Mouse (Mus musculus): ENCODE data around the gene Acot11. TPM values are rescaled to one million over a fixed set of nuclear protein-coding genes. Genes with fewer than 3 reads are reported as not detected.
A peak's percentile ranks its signal among the peaks of the same experiment; 100 is the strongest.
"Not testable (repeated sequence)": the region's sequence is repeated elsewhere in the genome, so short reads cannot be mapped to it uniquely, and the experiment has no call there.

Gene Acot11
- polyA plus RNA-seq, 1 experiment from 2014 or later = 1.4 TPM

DNA sequence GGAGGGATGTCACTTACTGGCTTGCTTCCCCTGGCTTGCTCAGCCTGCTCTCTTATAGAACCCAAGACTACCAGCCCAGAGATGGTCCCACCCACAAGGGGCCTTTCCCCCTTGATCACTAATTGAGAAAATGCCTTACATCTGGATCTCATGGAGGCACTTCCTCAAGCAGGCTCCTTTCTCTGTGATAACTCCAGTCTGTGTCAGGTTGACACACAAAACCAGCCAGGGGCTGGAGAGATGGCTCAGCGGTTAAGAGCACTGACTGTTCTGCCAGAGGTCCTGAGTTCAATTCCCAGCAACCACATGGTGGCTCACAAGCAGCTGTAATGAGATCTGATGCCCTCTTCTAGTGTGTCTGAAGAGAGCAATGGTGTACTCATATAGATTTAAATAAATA, 67.9 kb downstream of the Acot11 start:
- ATAC-seq (ENCODE audit: low read depth); H3K4me3 ChIP-seq (ENCODE audit: low read depth, low read length); H3K27me3 ChIP-seq (ENCODE audit: control insufficient read depth, insufficient read depth, low read length); H3K4me2 ChIP-seq (ENCODE audit: low read depth, low read length); H3K36me3 ChIP-seq (ENCODE audit: control insufficient read depth, insufficient read depth, low read length); H3K9me3 ChIP-seq (ENCODE audit: control insufficient read depth, low read length); H3K9ac ChIP-seq (replicated peaks; ENCODE audit: low read depth, low read length); H3K4me1 ChIP-seq (ENCODE audit: control insufficient read depth, insufficient read depth, low read length); H3K27ac ChIP-seq (ENCODE audit: low read depth, low read length): not testable (repeated sequence)
- 88% methylated on average over 1 of the region's 1 CpGs for WGBS

DNA sequence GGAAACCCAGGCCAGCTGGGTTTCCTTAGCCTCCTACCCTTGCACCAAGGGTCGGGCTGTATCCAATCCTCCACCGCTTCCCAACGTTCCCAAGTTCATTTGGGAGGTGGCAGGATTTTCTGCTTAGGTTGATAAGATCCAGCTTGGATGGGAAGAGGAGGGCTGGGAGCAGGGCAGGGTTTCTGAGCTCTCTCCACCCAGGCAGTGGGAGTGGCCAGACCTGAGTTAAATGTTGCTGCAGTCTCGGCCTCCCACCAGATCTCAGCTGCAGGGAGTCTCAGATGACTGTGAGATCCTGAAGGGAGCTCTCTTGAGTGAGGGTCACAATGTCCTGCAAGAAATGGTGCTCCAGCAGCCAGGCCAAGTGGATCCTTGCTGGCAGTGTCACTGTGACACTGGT, 71.2 kb downstream of the Acot11 start, which contains the start of gene Fam151a:
Gene Fam151a, plus strand, starts transcription at position 254 of the 400 bp plus-strand sequence.
- 70% methylated on average over 4 of the region's 4 CpGs for WGBS

DNA sequence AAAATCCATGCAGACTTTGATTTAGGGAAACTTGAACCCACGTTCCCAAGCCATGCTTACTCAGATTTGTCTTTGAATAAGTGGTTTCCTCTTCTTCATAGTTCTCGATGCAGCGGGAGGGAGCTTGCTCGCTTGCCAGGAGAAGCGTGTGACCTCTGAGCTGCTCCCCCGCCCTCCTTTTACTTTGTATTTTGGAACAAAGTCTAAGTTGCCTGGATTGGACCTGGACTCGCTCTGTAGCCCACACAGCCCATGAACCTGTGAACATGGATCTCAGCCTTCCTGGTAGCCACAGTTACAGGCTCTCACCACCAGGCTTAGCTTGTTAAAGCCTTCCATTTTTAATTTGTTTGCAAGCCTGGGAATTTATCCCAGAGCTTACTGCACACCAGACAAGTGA, 74.0 kb downstream of the Acot11 start, which contains the start of gene Mroh7:
Gene Mroh7, minus strand, starts transcription at position 112 of the 400 bp plus-strand sequence.
- Histone ChIP-seq H3K27me3 (ENCODE audit: control insufficient read depth, insufficient read depth, low read length) (no peaks in the 10 kb centered on the region), H3K36me3 (ENCODE audit: control insufficient read depth, insufficient read depth, low read length) (no peaks in the 10 kb centered on the region), H3K4me1 (ENCODE audit: control insufficient read depth, insufficient read depth, low read length) (no peaks in the 10 kb centered on the region), H3K9ac (replicated peaks; ENCODE audit: low read depth, low read length) (no peak within 1 kb of the TSS), H3K4me3 (ENCODE audit: low read depth, low read length) (no peak within 1 kb of the TSS), H3K9me3 (ENCODE audit: control insufficient read depth, low read length) (no peaks in the 10 kb centered on the region), H3K4me2 (ENCODE audit: low read depth, low read length) (no peak within 1 kb of the TSS), H3K27ac (ENCODE audit: low read depth, low read length) (no peak within 1 kb of the TSS)
- no peak for ATAC-seq (ENCODE audit: low read depth)
- WGBS = 90% methylated on average over 7 of the region's 7 CpGs

More for the DNA sequence above, 71.2 kb downstream of the Acot11 start, which contains the start of gene Fam151a:
- ATAC-seq (ENCODE audit: low read depth) = no peak
- Histone ChIP-seq H3K27ac (ENCODE audit: low read depth, low read length) (no peak within 1 kb of the TSS), H3K36me3 (ENCODE audit: control insufficient read depth, insufficient read depth, low read length) (no peaks in the 10 kb centered on the region), H3K9ac (replicated peaks; ENCODE audit: low read depth, low read length) (no peak within 1 kb of the TSS), H3K4me1 (ENCODE audit: control insufficient read depth, insufficient read depth, low read length) (no peaks in the 10 kb centered on the region), H3K27me3 (ENCODE audit: control insufficient read depth, insufficient read depth, low read length) (no peaks in the 10 kb centered on the region), H3K4me2 (ENCODE audit: low read depth, low read length) (no peak within 1 kb of the TSS), H3K4me3 (ENCODE audit: low read depth, low read length) (no peak within 1 kb of the TSS), H3K9me3 (ENCODE audit: control insufficient read depth, low read length) (no peaks in the 10 kb centered on the region)

DNA sequence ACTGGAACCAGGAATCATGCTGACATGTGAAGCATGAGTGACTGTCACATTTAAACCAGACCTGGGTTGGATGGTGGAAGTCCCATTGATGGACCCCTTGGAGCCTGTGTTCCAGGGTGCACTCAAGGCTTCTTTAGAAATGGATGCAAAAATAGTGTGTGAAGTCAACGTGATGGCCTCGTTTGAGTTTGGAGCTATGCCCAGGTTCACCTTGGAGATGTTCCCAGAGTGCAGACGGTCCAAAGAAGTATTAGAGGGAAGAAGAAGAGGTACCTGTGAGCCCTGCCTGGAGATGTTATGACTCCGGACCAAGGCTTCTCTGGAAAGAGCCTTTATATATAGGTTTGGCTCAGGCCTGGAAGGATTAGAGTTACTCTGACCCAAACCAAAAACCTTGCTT, 84.2 kb downstream of the Acot11 start:
- 85% methylated on average over 4 of the region's 4 CpGs for WGBS
- no peak overlapping the region for H3K27ac ChIP-seq (ENCODE audit: low read depth, low read length)
- H3K9ac ChIP-seq (replicated peaks; ENCODE audit: low read depth, low read length) = no peak overlapping the region
- H3K27me3 ChIP-seq (ENCODE audit: control insufficient read depth, insufficient read depth, low read length) = no peaks in the 10 kb centered on the region
- no peak overlapping the region for H3K4me3 ChIP-seq (ENCODE audit: low read depth, low read length)
- H3K4me1 ChIP-seq (ENCODE audit: control insufficient read depth, insufficient read depth, low read length) = no peaks in the 10 kb centered on the region
- H3K4me2 ChIP-seq (ENCODE audit: low read depth, low read length) = no peak overlapping the region
- H3K9me3 ChIP-seq (ENCODE audit: control insufficient read depth, low read length) = no peaks in the 10 kb centered on the region
- H3K36me3 ChIP-seq (ENCODE audit: control insufficient read depth, insufficient read depth, low read length) = no peaks in the 10 kb centered on the region
- ATAC-seq (ENCODE audit: low read depth) = no peak

DNA sequence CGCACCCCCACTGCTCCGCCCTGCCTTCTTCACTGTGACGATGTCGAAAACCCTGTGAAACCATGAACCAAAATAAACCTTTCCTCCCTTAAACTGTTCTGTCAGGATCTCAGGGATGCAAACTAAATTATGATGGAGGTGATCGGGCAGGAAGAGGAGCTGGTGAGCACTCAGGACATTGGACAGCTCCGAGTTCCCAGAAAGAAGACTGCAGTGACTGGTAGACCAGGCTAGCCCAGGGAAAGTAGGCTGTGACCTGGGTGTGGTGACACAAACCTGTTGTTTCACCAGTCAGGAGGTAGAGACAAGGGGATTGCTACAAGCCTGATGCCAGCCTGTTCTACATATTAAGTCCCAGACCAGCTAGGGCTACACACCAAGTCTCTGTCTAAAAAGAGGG, 91.2 kb downstream of the Acot11 start:
- Histone ChIP-seq H3K4me1 (ENCODE audit: control insufficient read depth, insufficient read depth, low read length) (no peaks in the 10 kb centered on the region), H3K9me3 (ENCODE audit: control insufficient read depth, low read length) (no peaks in the 10 kb centered on the region), H3K36me3 (ENCODE audit: control insufficient read depth, insufficient read depth, low read length) (no peaks in the 10 kb centered on the region), H3K27ac (ENCODE audit: low read depth, low read length) (no peak overlapping the region), H3K9ac (replicated peaks; ENCODE audit: low read depth, low read length) (no peak overlapping the region), H3K27me3 (ENCODE audit: control insufficient read depth, insufficient read depth, low read length) (no peaks in the 10 kb centered on the region), H3K4me3 (ENCODE audit: low read depth, low read length) (no peak overlapping the region), H3K4me2 (ENCODE audit: low read depth, low read length) (no peak overlapping the region)
- ATAC-seq (ENCODE audit: low read depth) = no peak
- WGBS = 92% methylated on average over 6 of the region's 6 CpGs

DNA sequence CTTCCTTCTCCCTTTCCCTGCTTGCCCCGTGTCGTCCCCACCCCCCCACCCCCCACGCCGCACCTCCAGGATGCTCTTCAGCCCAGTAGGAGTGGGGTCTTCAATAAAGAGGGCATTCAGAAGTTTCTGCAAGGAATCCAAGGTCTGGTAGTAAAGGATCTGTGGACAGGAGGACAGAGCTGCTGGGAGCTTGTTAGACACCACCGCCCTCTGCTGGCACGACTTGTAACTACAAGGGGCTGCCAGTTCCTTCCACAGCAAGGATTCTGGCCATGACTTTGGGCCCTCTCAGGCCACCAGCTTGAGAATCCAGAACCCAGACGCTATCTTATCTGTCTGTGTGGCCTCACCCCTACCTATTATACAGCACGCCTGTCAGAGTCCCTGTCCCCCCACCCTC, 96.4 kb downstream of the Acot11 start:
- Histone ChIP-seq H3K4me1 (ENCODE audit: control insufficient read depth, insufficient read depth, low read length) (peaks cover 12% of the 10 kb centered on the region; the same call in 1 of the 2 replicates), H3K27ac (ENCODE audit: low read depth, low read length) (no peak overlapping the region), H3K4me3 (ENCODE audit: low read depth, low read length) (no peak overlapping the region), H3K9ac (replicated peaks; ENCODE audit: low read depth, low read length) (no peak overlapping the region), H3K4me2 (ENCODE audit: low read depth, low read length) (no peak overlapping the region), H3K9me3 (ENCODE audit: control insufficient read depth, low read length) (no peaks in the 10 kb centered on the region), H3K36me3 (ENCODE audit: control insufficient read depth, insufficient read depth, low read length) (no peaks in the 10 kb centered on the region), H3K27me3 (ENCODE audit: control insufficient read depth, insufficient read depth, low read length) (no peaks in the 10 kb centered on the region)
- ATAC-seq (ENCODE audit: low read depth) = peak; percentile 45; the same call in 1 of the 2 replicates
- WGBS = 2% methylated on average over 8 of the region's 8 CpGs

DNA sequence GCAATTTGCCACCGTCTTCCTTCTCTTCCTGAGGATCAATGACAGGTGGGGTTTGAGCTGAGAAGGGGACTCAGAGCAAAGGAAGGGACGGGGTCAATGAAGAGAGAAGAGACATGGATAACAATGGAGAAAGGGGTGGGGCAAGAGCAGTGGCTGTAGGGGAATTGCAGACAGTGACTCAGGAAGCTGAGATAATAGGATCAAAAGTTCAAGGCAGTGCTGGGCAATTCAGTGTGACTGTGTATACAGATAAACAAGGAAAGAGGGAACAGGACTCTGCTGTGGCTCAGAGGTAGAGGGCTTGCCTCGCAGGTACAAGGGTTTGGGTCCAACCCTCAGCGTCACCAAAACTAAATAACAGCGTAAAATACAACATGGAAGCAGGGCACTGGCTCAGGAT, 96.8 kb downstream of the Acot11 start:
- Histone ChIP-seq H3K4me3 (ENCODE audit: low read depth, low read length) (no peak overlapping the region), H3K9ac (replicated peaks; ENCODE audit: low read depth, low read length) (no peak overlapping the region), H3K27ac (ENCODE audit: low read depth, low read length) (no peak overlapping the region), H3K27me3 (ENCODE audit: control insufficient read depth, insufficient read depth, low read length) (no peaks in the 10 kb centered on the region), H3K4me2 (ENCODE audit: low read depth, low read length) (no peak overlapping the region), H3K36me3 (ENCODE audit: control insufficient read depth, insufficient read depth, low read length) (no peaks in the 10 kb centered on the region), H3K9me3 (ENCODE audit: control insufficient read depth, low read length) (no peaks in the 10 kb centered on the region), H3K4me1 (ENCODE audit: control insufficient read depth, insufficient read depth, low read length) (peaks cover 12% of the 10 kb centered on the region; the same call in 1 of the 2 replicates)
- ATAC-seq (ENCODE audit: low read depth) = 0 out of 2 replicates have a peak, but pooled peaks have one; percentile 10
- WGBS = 28% methylated on average over 5 of the region's 5 CpGs

DNA sequence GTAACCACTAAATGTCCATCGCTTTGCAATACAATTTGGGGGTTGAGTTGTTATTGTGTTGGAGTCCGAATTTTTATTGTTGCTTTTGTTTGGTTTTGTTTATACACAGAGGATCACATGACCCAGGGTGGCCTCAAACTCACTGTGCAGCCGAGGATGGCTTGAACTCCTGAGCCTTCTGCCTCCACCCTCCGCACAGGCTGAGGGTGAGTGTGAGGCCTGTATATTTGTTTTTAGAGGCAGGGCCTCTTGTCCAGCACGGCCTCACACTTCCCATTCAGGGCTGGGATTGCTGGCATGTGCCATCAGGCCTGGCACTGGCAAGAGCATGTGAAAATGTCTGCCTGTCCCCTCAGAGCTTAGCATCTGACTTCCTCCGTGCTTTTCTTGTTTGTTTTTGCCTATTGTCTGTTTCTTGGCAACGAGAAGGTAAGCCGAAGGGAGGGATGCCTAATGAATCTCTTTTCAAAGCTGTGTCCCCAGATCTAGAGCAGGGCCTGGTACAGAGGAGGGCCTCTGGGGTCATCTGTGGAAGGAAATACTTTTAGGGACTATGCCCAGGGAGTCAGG, 99.6 kb downstream of the Acot11 start:
- no peaks in the 10 kb centered on the region for H3K9me3 ChIP-seq (ENCODE audit: control insufficient read depth, low read length)
- peaks cover 23% of the 10 kb centered on the region; the same call in 1 of the 2 replicates for H3K4me1 ChIP-seq (ENCODE audit: control insufficient read depth, insufficient read depth, low read length)
- H3K36me3 ChIP-seq (ENCODE audit: control insufficient read depth, insufficient read depth, low read length) = no peaks in the 10 kb centered on the region
- no peak overlapping the region for H3K4me3 ChIP-seq (ENCODE audit: low read depth, low read length)
- ATAC-seq (ENCODE audit: low read depth) = no peak
- no peak overlapping the region for H3K4me2 ChIP-seq (ENCODE audit: low read depth, low read length)
- 31% methylated on average over 8 of the region's 8 CpGs for WGBS
- no peaks in the 10 kb centered on the region for H3K27me3 ChIP-seq (ENCODE audit: control insufficient read depth, insufficient read depth, low read length)
- H3K9ac ChIP-seq (replicated peaks; ENCODE audit: low read depth, low read length) = 0 out of 2 replicates have a peak overlapping the region, but pooled peaks have one; percentile 16
- peak overlapping the region; percentile 67 for H3K27ac ChIP-seq (ENCODE audit: low read depth, low read length)

DNA sequence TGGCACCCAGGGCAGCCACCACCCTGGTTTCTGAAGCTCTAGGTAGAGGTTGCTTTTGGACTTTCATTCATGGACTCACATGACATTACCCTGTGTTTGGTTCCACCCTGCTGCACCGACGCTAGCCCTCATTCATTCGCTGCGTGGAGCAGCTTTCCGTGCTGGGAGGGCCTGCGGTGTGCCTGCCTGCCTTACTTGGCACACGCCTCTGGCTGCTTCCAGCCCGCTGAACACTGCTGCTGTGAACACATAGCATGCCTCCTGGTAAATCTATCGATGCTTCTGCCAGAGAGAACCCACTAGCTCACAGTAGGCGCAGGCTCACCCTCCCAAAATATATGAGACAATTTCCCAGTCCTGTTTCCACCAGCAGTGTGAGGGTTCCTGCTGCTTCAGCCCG, 100.4 kb downstream of the Acot11 start:
- H3K4me1 ChIP-seq (ENCODE audit: control insufficient read depth, insufficient read depth, low read length) = peaks cover 25% of the 10 kb centered on the region; the same call in 1 of the 2 replicates
- 0 out of 2 replicates have a peak overlapping the region, but pooled peaks have one; percentile 9 for H3K9ac ChIP-seq (replicated peaks; ENCODE audit: low read depth, low read length)
- WGBS = 36% methylated on average over 11 of the region's 11 CpGs
- H3K4me2 ChIP-seq (ENCODE audit: low read depth, low read length) = no peak overlapping the region
- no peaks in the 10 kb centered on the region for H3K36me3 ChIP-seq (ENCODE audit: control insufficient read depth, insufficient read depth, low read length)
- H3K27ac ChIP-seq (ENCODE audit: low read depth, low read length) = peak overlapping the region; percentile 67
- no peaks in the 10 kb centered on the region for H3K9me3 ChIP-seq (ENCODE audit: control insufficient read depth, low read length)
- H3K27me3 ChIP-seq (ENCODE audit: control insufficient read depth, insufficient read depth, low read length) = no peaks in the 10 kb centered on the region
- no peak overlapping the region for H3K4me3 ChIP-seq (ENCODE audit: low read depth, low read length)
- peak; percentile 60; the same call in 1 of the 2 replicates for ATAC-seq (ENCODE audit: low read depth)

Data from neural tube, embryonic 14.5 days (tissue).